Mouse (Mus musculus): ENCODE data around the gene Cd151. TPM values are rescaled to one million over a fixed set of nuclear protein-coding genes. Genes with fewer than 3 reads are reported as not detected.

Cd151 gene
- polyA plus RNA-seq, 1 experiment, result 99.0 TPM

DNA sequence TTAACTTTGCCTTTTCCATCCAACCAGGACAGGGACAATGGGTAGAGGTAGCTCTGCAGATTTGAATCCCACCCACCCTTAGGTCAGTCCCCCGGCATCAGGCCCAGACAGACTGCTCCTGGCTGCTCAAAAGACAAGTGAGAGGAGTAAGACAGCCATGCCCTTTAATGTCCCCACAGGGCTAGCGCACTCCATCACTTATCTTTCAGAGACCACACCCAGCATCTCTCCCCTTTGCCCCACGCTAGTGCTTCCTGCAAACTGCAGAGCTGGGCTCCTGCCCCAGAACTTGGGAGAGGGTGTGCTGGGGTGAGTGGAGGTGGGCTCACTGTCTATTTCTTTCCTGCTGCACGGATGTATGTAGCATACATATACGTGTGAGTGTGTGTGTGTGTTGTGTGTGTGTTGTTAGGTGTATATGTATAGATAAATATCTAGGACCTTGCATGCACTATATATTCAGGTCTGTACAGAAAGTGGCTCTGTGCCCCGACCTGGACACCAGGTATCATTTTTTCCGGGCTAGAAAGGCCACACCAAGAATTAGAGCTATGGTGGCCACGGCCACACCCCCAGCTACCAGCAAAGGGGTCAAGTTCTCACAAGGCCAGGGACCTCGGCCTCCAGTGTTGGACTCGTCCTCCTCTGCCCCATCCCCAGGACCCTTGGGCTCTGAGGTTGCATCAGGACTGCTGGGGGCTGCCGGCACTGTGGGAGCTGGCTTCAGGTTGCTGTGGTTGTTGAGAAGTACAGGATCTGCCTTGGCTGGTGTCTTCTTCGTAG lies 40.1 kb upstream of the Cd151 start:
- no peak overlapping the region for H3K27ac ChIP-seq (ENCODE audit: insufficient read depth, low read length)
- H3K4me3 ChIP-seq (ENCODE audit: low read depth, low read length), result no peak overlapping the region
- no peak overlapping the region for H3K9ac ChIP-seq (ENCODE audit: low read depth, poor library complexity, severe bottlenecking)
- H3K27me3 ChIP-seq (ENCODE audit: control insufficient read depth, insufficient read depth, low read length, poor library complexity, severe bottlenecking), result no peaks in the 10 kb centered on the region
- TF ChIP-seq EP300 (IDR thresholded peaks at IDR 0.05; ENCODE audit: insufficient read depth, low read depth, low read length), result no peak
- no peaks in the 10 kb centered on the region for H3K36me3 ChIP-seq (ENCODE audit: control insufficient read depth, insufficient read depth, low read length, poor library complexity, severe bottlenecking)
- no peaks in the 10 kb centered on the region for H3K9me3 ChIP-seq (replicated peaks; ENCODE audit: control insufficient read depth, insufficient read depth, low read length, poor library complexity, severe bottlenecking)
- no peaks in the 10 kb centered on the region for H3K4me1 ChIP-seq (ENCODE audit: control insufficient read depth, insufficient read depth, low read length)

DNA sequence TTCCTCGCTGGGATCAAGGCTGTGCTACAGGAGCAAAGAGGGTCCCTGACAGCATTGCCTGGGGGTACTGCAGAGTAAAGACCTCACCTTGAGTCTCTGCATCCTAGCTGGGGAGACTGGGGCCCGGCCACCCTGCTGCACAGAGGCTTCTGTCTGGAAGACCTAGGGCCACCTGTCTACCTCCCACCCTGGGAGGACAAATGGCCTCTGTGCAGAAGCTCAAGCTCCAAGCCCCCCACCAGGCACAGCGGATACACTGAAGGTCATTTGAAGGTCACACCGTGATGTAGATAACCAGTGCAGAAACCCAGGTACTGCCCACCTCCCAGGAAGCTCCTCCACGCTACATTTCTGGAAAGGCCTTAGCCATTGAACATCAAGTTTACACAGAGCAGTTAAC lies 38.5 kb upstream of the Cd151 start:
- H3K9ac ChIP-seq (ENCODE audit: low read depth, poor library complexity, severe bottlenecking), result no peak overlapping the region

DNA sequence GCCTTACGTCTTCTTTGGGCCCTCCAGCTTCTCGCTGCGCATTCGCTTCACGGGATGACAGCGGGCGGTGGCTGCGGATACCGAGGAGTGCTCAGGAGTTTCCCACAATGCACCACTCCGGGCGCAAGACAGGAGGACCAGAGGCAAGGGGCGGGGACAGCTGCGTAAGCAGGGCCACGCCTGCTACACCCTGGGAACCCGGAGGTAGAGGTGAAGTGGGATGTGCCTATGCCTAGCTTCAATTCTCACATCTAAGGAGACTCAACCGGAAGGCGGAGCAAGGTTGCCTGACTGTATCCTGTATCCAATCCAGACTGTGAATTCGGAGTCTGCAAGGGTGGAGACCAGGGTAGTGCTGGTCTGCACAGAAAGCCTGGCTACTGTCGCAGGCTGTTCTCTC lies 37.9 kb upstream of the Cd151 start, which contains the start of gene Cend1:
Gene Cend1 (minus strand): TSS at position 182 of the 400 bp plus-strand sequence.
- Histone ChIP-seq H3K9me3 (replicated peaks; ENCODE audit: control insufficient read depth, insufficient read depth, low read length, poor library complexity, severe bottlenecking) (no peaks in the 10 kb centered on the region), H3K4me3 (ENCODE audit: low read depth, low read length) (peak within 1 kb of the TSS; percentile 29; the same call in 1 of the 2 replicates), H3K27ac (ENCODE audit: insufficient read depth, low read length) (peak within 1 kb of the TSS; percentile 10), H3K27me3 (ENCODE audit: control insufficient read depth, insufficient read depth, low read length, poor library complexity, severe bottlenecking) (no peaks in the 10 kb centered on the region), H3K4me1 (ENCODE audit: control insufficient read depth, insufficient read depth, low read length) (no peaks in the 10 kb centered on the region), H3K9ac (ENCODE audit: low read depth, poor library complexity, severe bottlenecking) (no peak within 1 kb of the TSS), H3K36me3 (ENCODE audit: control insufficient read depth, insufficient read depth, low read length, poor library complexity, severe bottlenecking) (no peaks in the 10 kb centered on the region)
- 0 out of 2 replicates have a peak, but pooled peaks have one; percentile 12 for TF ChIP-seq EP300 (IDR thresholded peaks at IDR 0.05; ENCODE audit: insufficient read depth, low read depth, low read length)
- no peak for TF ChIP-seq POLR2A (IDR thresholded peaks at IDR 0.05; ENCODE audit: insufficient read depth, low read length)

More for the DNA sequence above, 38.5 kb upstream of the Cd151 start:
- TF ChIP-seq POLR2A (IDR thresholded peaks at IDR 0.05; ENCODE audit: insufficient read depth, low read length), result no peak
- TF ChIP-seq CTCF (IDR thresholded peaks at IDR 0.05; ENCODE audit: low read depth, low read length), result no peak
- no peak for TF ChIP-seq EP300 (IDR thresholded peaks at IDR 0.05; ENCODE audit: insufficient read depth, low read depth, low read length)
- Histone ChIP-seq H3K27ac (ENCODE audit: insufficient read depth, low read length) (no peak overlapping the region), H3K9me3 (replicated peaks; ENCODE audit: control insufficient read depth, insufficient read depth, low read length, poor library complexity, severe bottlenecking) (no peaks in the 10 kb centered on the region), H3K4me1 (ENCODE audit: control insufficient read depth, insufficient read depth, low read length) (no peaks in the 10 kb centered on the region), H3K27me3 (ENCODE audit: control insufficient read depth, insufficient read depth, low read length, poor library complexity, severe bottlenecking) (no peaks in the 10 kb centered on the region), H3K36me3 (ENCODE audit: control insufficient read depth, insufficient read depth, low read length, poor library complexity, severe bottlenecking) (no peaks in the 10 kb centered on the region), H3K4me3 (ENCODE audit: low read depth, low read length) (peak overlapping the region; percentile 29; the same call in 1 of the 2 replicates)

DNA sequence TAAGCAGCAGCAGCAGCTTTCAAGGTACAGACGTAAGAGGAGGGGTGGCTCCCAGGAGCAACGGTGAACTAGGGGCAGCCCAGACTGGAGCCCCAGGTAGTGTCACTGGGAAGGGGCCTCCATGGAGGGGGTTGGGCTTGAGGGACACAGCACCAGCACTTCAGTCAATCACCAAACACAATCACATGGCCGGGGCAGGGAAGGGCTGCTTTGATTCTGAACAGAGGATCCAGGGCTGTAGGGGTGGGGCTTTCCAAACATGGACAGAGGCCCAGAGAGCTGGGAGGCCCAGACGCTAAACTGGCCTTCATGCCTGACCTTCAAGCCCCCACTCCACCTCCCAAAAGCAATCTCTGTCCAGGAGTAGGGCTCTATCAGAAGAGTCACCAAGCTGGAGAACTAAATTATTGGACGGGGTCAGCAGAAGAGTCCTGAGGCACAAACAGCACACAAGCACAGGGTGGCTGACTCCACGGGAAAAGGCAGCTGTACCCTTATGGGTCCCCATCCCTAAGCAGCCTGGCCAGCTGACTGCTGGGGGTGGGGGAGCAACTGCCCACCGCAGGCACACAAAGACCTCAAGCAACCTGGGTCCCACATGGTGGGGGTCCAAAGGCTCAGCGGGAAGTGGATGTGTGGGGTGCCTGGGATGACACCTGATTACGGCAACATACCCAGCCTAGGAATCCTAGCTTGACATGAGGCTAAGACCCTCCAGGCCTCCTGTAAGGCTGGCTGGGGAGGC lies 37.2 kb upstream of the Cd151 start:
- Histone ChIP-seq H3K4me3 (ENCODE audit: low read depth, low read length) (no peak overlapping the region), H3K9ac (ENCODE audit: low read depth, poor library complexity, severe bottlenecking) (no peak overlapping the region), H3K36me3 (ENCODE audit: control insufficient read depth, insufficient read depth, low read length, poor library complexity, severe bottlenecking) (no peaks in the 10 kb centered on the region), H3K9me3 (replicated peaks; ENCODE audit: control insufficient read depth, insufficient read depth, low read length, poor library complexity, severe bottlenecking) (no peaks in the 10 kb centered on the region), H3K27ac (ENCODE audit: insufficient read depth, low read length) (peak overlapping the region; percentile 10), H3K4me1 (ENCODE audit: control insufficient read depth, insufficient read depth, low read length) (no peaks in the 10 kb centered on the region), H3K27me3 (ENCODE audit: control insufficient read depth, insufficient read depth, low read length, poor library complexity, severe bottlenecking) (no peaks in the 10 kb centered on the region)
- TF ChIP-seq CTCF (IDR thresholded peaks at IDR 0.05; ENCODE audit: low read depth, low read length), result no peak
- TF ChIP-seq EP300 (IDR thresholded peaks at IDR 0.05; ENCODE audit: insufficient read depth, low read depth, low read length), result no peak
- no peak for TF ChIP-seq POLR2A (IDR thresholded peaks at IDR 0.05; ENCODE audit: insufficient read depth, low read length)

DNA sequence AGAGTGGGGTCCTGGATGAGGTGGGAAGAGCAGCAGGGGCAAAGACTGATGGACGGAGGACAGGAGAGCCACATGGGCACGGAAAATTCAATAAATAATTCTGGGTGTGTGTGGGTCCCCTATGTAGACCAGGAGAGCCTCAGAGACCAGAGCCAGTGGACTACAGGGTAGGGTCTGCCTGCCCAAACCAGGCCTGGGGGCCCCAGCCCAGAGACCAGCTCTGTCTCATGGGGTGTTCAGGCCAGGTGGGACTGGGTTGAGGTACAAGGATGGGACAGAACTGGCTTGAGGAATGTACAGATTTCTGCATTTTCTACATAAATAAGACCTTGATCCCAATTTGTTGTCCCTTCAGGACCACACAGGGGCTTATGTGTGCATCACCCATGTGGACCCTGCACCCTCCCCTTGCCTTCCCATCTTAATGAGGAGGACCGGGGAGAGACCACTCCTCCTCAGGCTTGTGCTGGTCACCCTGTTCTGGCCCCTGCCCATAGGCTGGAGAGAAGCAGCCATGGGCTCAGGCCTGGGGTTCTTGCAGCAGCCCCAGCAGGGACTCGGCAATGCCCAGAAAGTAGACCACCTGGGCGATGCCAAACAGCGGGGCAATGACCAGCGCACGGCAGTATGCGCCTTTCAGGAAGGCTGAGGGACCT lies 36.5 kb upstream of the Cd151 start:
- H3K4me3 ChIP-seq (ENCODE audit: low read depth, low read length), result no peak overlapping the region
- H3K36me3 ChIP-seq (ENCODE audit: control insufficient read depth, insufficient read depth, low read length, poor library complexity, severe bottlenecking), result no peaks in the 10 kb centered on the region
- no peaks in the 10 kb centered on the region for H3K9me3 ChIP-seq (replicated peaks; ENCODE audit: control insufficient read depth, insufficient read depth, low read length, poor library complexity, severe bottlenecking)
- H3K4me1 ChIP-seq (ENCODE audit: control insufficient read depth, insufficient read depth, low read length), result peaks cover 1% of the 10 kb centered on the region
- H3K27me3 ChIP-seq (ENCODE audit: control insufficient read depth, insufficient read depth, low read length, poor library complexity, severe bottlenecking), result no peaks in the 10 kb centered on the region
- no peak overlapping the region for H3K27ac ChIP-seq (ENCODE audit: insufficient read depth, low read length)
- H3K9ac ChIP-seq (ENCODE audit: low read depth, poor library complexity, severe bottlenecking), result no peak overlapping the region
- no peak for TF ChIP-seq CTCF (IDR thresholded peaks at IDR 0.05; ENCODE audit: low read depth, low read length)
